Mouse (Mus musculus): ENCODE results near the gene Asic4. TPM values are rescaled to one million over a fixed set of nuclear protein-coding genes. Genes with fewer than 3 reads are reported as not detected.

Asic4 gene
- total RNA-seq, 2 experiments from 2014 or later = not detected

- intact Hi-C loops (cut with DNase I) = no loop called here
- DNase-seq (ENCODE audit: low spot score) = no peak
Measured at GRCm38 (mm10) chr1:75492579-75493170, 42.4 kb downstream of the Asic4 start.

GRCm38 (mm10) chr1:75494878-75495548 is 44.8 kb downstream of the Asic4 start:
- intact Hi-C loops (cut with DNase I) = loop anchor here (5.0 kb wide), 1 partner anchor 102 kb away; no protein-coding TSS in a partner anchor
- no peak for DNase-seq (ENCODE audit: low spot score)

GRCm38 (mm10) chr1:75498897-75499296 is 48.7 kb downstream of the Asic4 start:
- intact Hi-C loops (cut with DNase I) = loop anchor here (5.0 kb wide), 1 partner anchor 98 kb away; no protein-coding TSS in a partner anchor
- DNase-seq (ENCODE audit: low spot score) = no peak

GRCm38 (mm10) chr1:75499441-75499840 is 49.2 kb downstream of the Asic4 start:
- intact Hi-C loops (cut with DNase I) = loop anchor here (5.0 kb wide), 1 partner anchor 98 kb away; no protein-coding TSS in a partner anchor

GRCm38 (mm10) chr1:75501905-75502304 is 51.7 kb downstream of the Asic4 start:
- no peak for DNase-seq (ENCODE audit: low spot score)
- intact Hi-C loops (cut with DNase I) = no loop called here

More at GRCm38 (mm10) chr1:75499441-75499840, 49.2 kb downstream of the Asic4 start:
- DNase-seq (ENCODE audit: low spot score) = no peak

GRCm38 (mm10) chr1:75502945-75503650 is 52.9 kb downstream of the Asic4 start:
- intact Hi-C loops (cut with DNase I) = no loop called here
- DNase-seq (ENCODE audit: low spot score) = no peak

GRCm38 (mm10) chr1:75503651-75503980 is 53.4 kb downstream of the Asic4 start:
- DNase-seq (ENCODE audit: low spot score) = no peak
- intact Hi-C loops (cut with DNase I) = no loop called here

GRCm38 (mm10) chr1:75504256-75505045 is 54.2 kb downstream of the Asic4 start:
- DNase-seq (ENCODE audit: low spot score) = no peak
- intact Hi-C loops (cut with DNase I) = loop anchor here (2.0 kb wide), 1 partner anchor 54 kb away; no protein-coding TSS in a partner anchor

- intact Hi-C loops (cut with DNase I) = loop anchor here (2.0 kb wide), 1 partner anchor 53 kb away; no protein-coding TSS in a partner anchor
- DNase-seq (ENCODE audit: low spot score) = peak; percentile 57
Measured at GRCm38 (mm10) chr1:75505159-75505955, 55.1 kb downstream of the Asic4 start.

GRCm38 (mm10) chr1:75505956-75506831 is 56.0 kb downstream of the Asic4 start, which contains the start of gene Obsl1:
Obsl1 (minus strand) TSS chr1:75506452.
- DNase-seq (ENCODE audit: low spot score) = peak; percentile 71
- intact Hi-C loops (cut with DNase I) = loop anchor here (2.0 kb wide), 1 partner anchor 53 kb away; no protein-coding TSS in a partner anchor

- intact Hi-C loops (cut with DNase I) = no loop called here
- no peak for DNase-seq (ENCODE audit: low spot score)
Measured at GRCm38 (mm10) chr1:75507006-75507405, 56.8 kb downstream of the Asic4 start, which contains the start of gene Inha. Inha (plus strand) TSS chr1:75507077.

GRCm38 (mm10) chr1:75509586-75509985 is 59.4 kb downstream of the Asic4 start:
- no peak for DNase-seq (ENCODE audit: low spot score)
- intact Hi-C loops (cut with DNase I) = no loop called here

- intact Hi-C loops (cut with DNase I) = no loop called here
Measured at GRCm38 (mm10) chr1:75510154-75510553, 59.9 kb downstream of the Asic4 start.

GRCm38 (mm10) chr1:75511437-75512210 is 61.4 kb downstream of the Asic4 start:
- intact Hi-C loops (cut with DNase I) = no loop called here
- no peak for DNase-seq (ENCODE audit: low spot score)

More at GRCm38 (mm10) chr1:75510154-75510553, 59.9 kb downstream of the Asic4 start:
- DNase-seq (ENCODE audit: low spot score) = no peak

- intact Hi-C loops (cut with DNase I) = no loop called here
- no peak for DNase-seq (ENCODE audit: low spot score)
Measured at GRCm38 (mm10) chr1:75512550-75512949, 62.3 kb downstream of the Asic4 start.

GRCm38 (mm10) chr1:75516703-75517380 is 66.6 kb downstream of the Asic4 start:
- DNase-seq (ENCODE audit: low spot score) = no peak
- intact Hi-C loops (cut with DNase I) = no loop called here

GRCm38 (mm10) chr1:75517984-75518383 is 67.7 kb downstream of the Asic4 start:
- intact Hi-C loops (cut with DNase I) = no loop called here
- DNase-seq (ENCODE audit: low spot score) = no peak

All from heart, postnatal 25 days (tissue).